In genomic region chr14:78536281-78537165, GRCm38 (mm10) we compare ENCODE assay signal across 8 mouse cellular contexts. TPM values are rescaled to one million over a fixed set of nuclear protein-coding genes. Genes with fewer than 3 reads are reported as not detected.
DNase-seq lines count a peak whose midpoint lies in the region; ATAC-seq lines count a peak whose summit lies in the region.

Gene Akap11 (minus strand): TSS chr14:78536808.

- ATAC-seq in inflammation-experienced regulatory T-cells, adult 6 months = peak; percentile 91

- peak; percentile 93 for DNase-seq in adipocyte (ENCODE audit: low spot score)
- peak; percentile 99 for DNase-seq in embryo, embryonic 10 days (ENCODE audit: low spot score)
- DNase-seq in gastrocnemius, postnatal 14 days = peak; percentile 94
- DNase-seq in left cerebral cortex, postnatal 14 days (ENCODE audit: low spot score in 2 of 2) = peak; percentile 96 to 98
- peak; percentile 99 for DNase-seq in mesoderm, embryonic 11.5 days (ENCODE audit: low read depth, low spot score)
- DNase-seq in right cerebral cortex, postnatal 36 days (ENCODE audit: low spot score in 2 of 2) = peak; percentile 96 to 97
- peak; percentile 94 for DNase-seq in yolk sac, embryonic 10.5 days (ENCODE audit: low spot score)

- intact Hi-C loops in gastrocnemius, postnatal 14 days (cut with DNase I; ENCODE audit: low total_unique reads) = no loop called here
- intact Hi-C loops in left cerebral cortex, postnatal 14 days (cut with DNase I) = no loop called here

RNA-seq across cellular contexts. Expression of gene Akap11, which starts in this region (rescaled TPM):
- total RNA-seq in gastrocnemius, postnatal 14 days (2021) = 10 to 100 TPM; 18.1 to 20.3 TPM
- 10 to 100 TPM in 2 of 3 experiments, 1 to 10 TPM in 1; 7.0 to 12.2 (median 10.4) TPM for polyA plus RNA-seq in inflammation-experienced regulatory T-cells, adult 6 months (2017; shearing (Covaris generic))
- total RNA-seq in left cerebral cortex, postnatal 14 days (2021) = 100 to 1,000 TPM; 156 to 163 TPM

Comparison
In these comparisons a context has a peak if more than half of its experiments do, and no peak if none do; other contexts are left out.
1. Peak in every context shown above with its lines: DNase-seq and ATAC-seq.
2. RNA of gene Akap11 (total RNA-seq): 156 to 163 TPM in left cerebral cortex, postnatal 14 days; 18.1 to 20.3 TPM in gastrocnemius, postnatal 14 days; every median in the first group is over 4 times any median in the second.